Mouse (Mus musculus) lung, postnatal 0 days (tissue): ENCODE measurements around the gene Spata2l.

Experiments used
- CTCF ChIP-seq: IDR thresholded peaks from 2 replicates; pipeline ENCODE4 v1.5.1; 2016; ENCODE audit warnings: antibody characterized with exemption, mild to moderate bottlenecking
- EP300 ChIP-seq: IDR thresholded peaks from 2 replicates; pipeline ENCODE4 v1.6.1; 2016; ENCODE audit warnings: antibody characterized with exemption, mild to moderate bottlenecking, control low read depth

DNA sequence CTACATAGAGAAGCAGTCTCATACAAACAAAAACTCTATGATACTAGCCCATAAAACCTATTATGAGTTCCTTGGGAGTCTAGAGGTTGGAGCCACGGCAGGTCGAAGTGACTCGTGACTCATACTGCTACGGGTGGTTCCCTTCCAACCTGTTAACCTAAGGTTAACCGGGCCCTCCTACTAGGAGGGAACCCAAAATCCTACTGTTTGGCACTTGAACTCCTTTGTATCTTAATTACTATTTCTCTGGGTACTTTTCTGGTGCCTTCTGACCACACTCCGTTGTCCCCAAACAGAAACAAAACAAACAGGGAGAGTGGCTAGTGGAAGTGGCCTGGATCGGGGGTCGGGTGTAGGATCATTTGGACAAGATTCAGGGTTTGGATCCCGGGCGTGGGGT is 24.2 kb downstream of the Spata2l start:
- no peak for TF ChIP-seq CTCF
- TF ChIP-seq EP300: no peak
